Mouse (Mus musculus): ENCODE results near the gene Npsr1. TPM values are rescaled to one million over a fixed set of nuclear protein-coding genes. Genes with fewer than 3 reads are reported as not detected.

The Npsr1 gene
- polyA plus RNA-seq, 1 experiment: not detected

DNA sequence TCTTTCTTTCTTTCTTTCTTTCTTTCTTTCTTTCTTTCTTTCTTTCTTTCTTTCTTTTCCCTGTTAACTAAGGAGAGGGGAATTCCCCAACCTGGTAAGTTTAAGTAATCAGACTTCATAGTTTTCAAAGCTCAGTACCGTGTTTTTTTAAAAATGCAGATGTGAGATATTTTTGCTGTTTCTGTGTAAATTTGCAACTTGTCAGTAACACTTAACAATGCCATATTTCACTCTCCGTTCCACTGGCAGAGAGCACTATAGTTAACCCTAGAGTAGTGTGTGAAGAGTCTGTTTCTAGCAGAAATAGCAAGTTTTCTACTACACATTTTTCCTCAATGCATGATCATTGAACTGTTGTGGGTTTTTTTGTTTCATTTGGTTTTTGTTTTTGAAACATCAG, 730 bp downstream of the Npsr1 start:
- H3K9ac ChIP-seq (ENCODE audit: low read depth, poor library complexity, severe bottlenecking): no peak overlapping the region
- no peaks in the 10 kb centered on the region for H3K9me3 ChIP-seq (replicated peaks; ENCODE audit: control insufficient read depth, insufficient read depth, low read length, poor library complexity, severe bottlenecking)
- H3K27me3 ChIP-seq (ENCODE audit: control insufficient read depth, insufficient read depth, low read length, poor library complexity, severe bottlenecking): no peaks in the 10 kb centered on the region
- H3K4me1 ChIP-seq (ENCODE audit: control insufficient read depth, insufficient read depth, low read length): no peaks in the 10 kb centered on the region
- H3K4me3 ChIP-seq (ENCODE audit: low read depth, low read length): no peak overlapping the region
- no peak for TF ChIP-seq CTCF (IDR thresholded peaks at IDR 0.05; ENCODE audit: low read depth, low read length)
- TF ChIP-seq POLR2A (IDR thresholded peaks at IDR 0.05; ENCODE audit: insufficient read depth, low read length): no peak
- TF ChIP-seq EP300 (IDR thresholded peaks at IDR 0.05; ENCODE audit: insufficient read depth, low read depth, low read length): no peak
- H3K27ac ChIP-seq (ENCODE audit: insufficient read depth, low read length): no peak overlapping the region
- no peaks in the 10 kb centered on the region for H3K36me3 ChIP-seq (ENCODE audit: control insufficient read depth, insufficient read depth, low read length, poor library complexity, severe bottlenecking)

DNA sequence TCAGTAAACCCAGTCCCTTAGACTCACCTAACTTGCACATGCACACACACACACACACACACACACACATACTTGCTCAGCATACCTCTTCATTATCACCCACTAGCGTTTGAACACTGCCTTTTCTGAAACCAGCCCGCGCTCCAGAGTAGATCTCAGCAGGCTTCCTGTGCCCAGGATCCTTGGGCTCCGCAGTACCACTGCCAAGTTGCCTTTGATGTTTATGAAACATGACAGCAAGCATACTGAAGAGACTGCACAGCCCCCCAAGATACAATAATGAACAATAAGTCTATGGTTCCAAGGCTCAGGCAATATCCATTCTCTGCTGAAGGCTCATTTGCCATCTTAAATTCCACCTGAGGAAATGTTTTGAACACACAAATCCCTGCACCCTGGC, 1.8 kb downstream of the Npsr1 start:
- TF ChIP-seq CTCF (IDR thresholded peaks at IDR 0.05; ENCODE audit: low read depth, low read length): no peak
- TF ChIP-seq POLR2A (IDR thresholded peaks at IDR 0.05; ENCODE audit: insufficient read depth, low read length): no peak
- TF ChIP-seq EP300 (IDR thresholded peaks at IDR 0.05; ENCODE audit: insufficient read depth, low read depth, low read length): no peak
- H3K36me3 ChIP-seq (ENCODE audit: control insufficient read depth, insufficient read depth, low read length, poor library complexity, severe bottlenecking): no peaks in the 10 kb centered on the region
- no peak overlapping the region for H3K4me3 ChIP-seq (ENCODE audit: low read depth, low read length)
- H3K27ac ChIP-seq (ENCODE audit: insufficient read depth, low read length): no peak overlapping the region
- H3K27me3 ChIP-seq (ENCODE audit: control insufficient read depth, insufficient read depth, low read length, poor library complexity, severe bottlenecking): no peaks in the 10 kb centered on the region
- H3K9me3 ChIP-seq (replicated peaks; ENCODE audit: control insufficient read depth, insufficient read depth, low read length, poor library complexity, severe bottlenecking): no peaks in the 10 kb centered on the region
- H3K4me1 ChIP-seq (ENCODE audit: control insufficient read depth, insufficient read depth, low read length): no peaks in the 10 kb centered on the region
- no peak overlapping the region for H3K9ac ChIP-seq (ENCODE audit: low read depth, poor library complexity, severe bottlenecking)

DNA sequence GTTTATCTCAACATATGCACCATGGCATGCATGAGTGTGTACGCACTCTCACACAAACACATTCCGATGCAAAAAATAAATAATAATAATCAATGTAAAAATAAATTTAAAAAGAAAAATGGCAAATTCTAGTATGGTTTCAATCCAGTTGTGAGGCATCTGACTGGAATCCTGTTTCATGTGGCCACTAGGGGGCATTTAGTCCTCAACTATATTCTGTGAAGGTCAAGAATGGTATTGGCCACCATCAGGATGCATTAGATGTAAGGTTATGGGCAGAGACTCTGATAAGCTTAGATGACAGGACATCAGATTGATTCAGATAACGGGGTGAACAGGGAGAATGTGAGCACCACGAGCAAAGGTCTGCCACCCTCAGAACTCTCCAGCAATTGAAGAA, 21.6 kb downstream of the Npsr1 start:
- H3K27me3 ChIP-seq (ENCODE audit: control insufficient read depth, insufficient read depth, low read length, poor library complexity, severe bottlenecking): no peaks in the 10 kb centered on the region
- no peak overlapping the region for H3K4me3 ChIP-seq (ENCODE audit: low read depth, low read length)
- H3K9ac ChIP-seq (ENCODE audit: low read depth, poor library complexity, severe bottlenecking): no peak overlapping the region
- no peak overlapping the region for H3K27ac ChIP-seq (ENCODE audit: insufficient read depth, low read length)
- H3K4me1 ChIP-seq (ENCODE audit: control insufficient read depth, insufficient read depth, low read length): no peaks in the 10 kb centered on the region
- no peaks in the 10 kb centered on the region for H3K9me3 ChIP-seq (replicated peaks; ENCODE audit: control insufficient read depth, insufficient read depth, low read length, poor library complexity, severe bottlenecking)
- TF ChIP-seq EP300 (IDR thresholded peaks at IDR 0.05; ENCODE audit: insufficient read depth, low read depth, low read length) (no peak), CTCF (IDR thresholded peaks at IDR 0.05; ENCODE audit: low read depth, low read length) (peak; percentile 8), POLR2A (IDR thresholded peaks at IDR 0.05; ENCODE audit: insufficient read depth, low read length) (no peak)
- no peaks in the 10 kb centered on the region for H3K36me3 ChIP-seq (ENCODE audit: control insufficient read depth, insufficient read depth, low read length, poor library complexity, severe bottlenecking)

GRCm38 (mm10) chr9:24133142-24133541, 35.3 kb downstream of the Npsr1 start:
- TF ChIP-seq POLR2A (IDR thresholded peaks at IDR 0.05; ENCODE audit: insufficient read depth, low read length) (no peak), CTCF (IDR thresholded peaks at IDR 0.05; ENCODE audit: low read depth, low read length) (no peak), EP300 (IDR thresholded peaks at IDR 0.05; ENCODE audit: insufficient read depth, low read depth, low read length) (no peak)
- no peak overlapping the region for H3K9ac ChIP-seq (ENCODE audit: low read depth, poor library complexity, severe bottlenecking)
- H3K4me1 ChIP-seq (ENCODE audit: control insufficient read depth, insufficient read depth, low read length): no peaks in the 10 kb centered on the region
- H3K9me3 ChIP-seq (replicated peaks; ENCODE audit: control insufficient read depth, insufficient read depth, low read length, poor library complexity, severe bottlenecking): no peaks in the 10 kb centered on the region
- H3K4me3 ChIP-seq (ENCODE audit: low read depth, low read length): no peak overlapping the region
- H3K36me3 ChIP-seq (ENCODE audit: control insufficient read depth, insufficient read depth, low read length, poor library complexity, severe bottlenecking): no peaks in the 10 kb centered on the region
- no peaks in the 10 kb centered on the region for H3K27me3 ChIP-seq (ENCODE audit: control insufficient read depth, insufficient read depth, low read length, poor library complexity, severe bottlenecking)
- no peak overlapping the region for H3K27ac ChIP-seq (ENCODE audit: insufficient read depth, low read length)

DNA sequence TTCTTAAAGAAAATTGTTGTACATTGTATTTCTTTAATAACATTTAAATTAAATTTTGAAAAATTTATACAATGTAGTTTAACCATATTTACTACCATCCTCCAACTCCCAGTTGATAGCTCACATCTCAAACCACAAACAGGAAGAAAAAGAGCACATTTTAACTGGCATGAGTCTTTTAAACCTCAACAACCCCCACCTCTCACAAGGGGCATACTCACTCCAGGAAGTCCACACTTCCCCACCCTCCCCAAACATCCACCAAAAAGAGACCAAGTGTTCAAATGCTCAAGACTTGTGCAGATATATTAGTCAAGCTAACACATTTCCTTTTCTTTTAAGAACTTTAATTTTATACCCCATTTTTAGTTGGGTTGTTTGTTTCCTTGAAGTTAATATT, 38.6 kb downstream of the Npsr1 start:
- no peaks in the 10 kb centered on the region for H3K4me1 ChIP-seq (ENCODE audit: control insufficient read depth, insufficient read depth, low read length)
- H3K27me3 ChIP-seq (ENCODE audit: control insufficient read depth, insufficient read depth, low read length, poor library complexity, severe bottlenecking): no peaks in the 10 kb centered on the region
- no peaks in the 10 kb centered on the region for H3K9me3 ChIP-seq (replicated peaks; ENCODE audit: control insufficient read depth, insufficient read depth, low read length, poor library complexity, severe bottlenecking)
- H3K27ac ChIP-seq (ENCODE audit: insufficient read depth, low read length): no peak overlapping the region
- H3K9ac ChIP-seq (ENCODE audit: low read depth, poor library complexity, severe bottlenecking): no peak overlapping the region
- H3K4me3 ChIP-seq (ENCODE audit: low read depth, low read length): no peak overlapping the region
- TF ChIP-seq POLR2A (IDR thresholded peaks at IDR 0.05; ENCODE audit: insufficient read depth, low read length) (no peak), CTCF (IDR thresholded peaks at IDR 0.05; ENCODE audit: low read depth, low read length) (no peak), EP300 (IDR thresholded peaks at IDR 0.05; ENCODE audit: insufficient read depth, low read depth, low read length) (no peak)
- no peaks in the 10 kb centered on the region for H3K36me3 ChIP-seq (ENCODE audit: control insufficient read depth, insufficient read depth, low read length, poor library complexity, severe bottlenecking)

GRCm38 (mm10) chr9:24144341-24144740, 46.5 kb downstream of the Npsr1 start:
- no peaks in the 10 kb centered on the region; the same call in 1 of the 2 replicates for H3K9me3 ChIP-seq (replicated peaks; ENCODE audit: control insufficient read depth, insufficient read depth, low read length, poor library complexity, severe bottlenecking)
- H3K27me3 ChIP-seq (ENCODE audit: control insufficient read depth, insufficient read depth, low read length, poor library complexity, severe bottlenecking): no peaks in the 10 kb centered on the region
- no peaks in the 10 kb centered on the region for H3K36me3 ChIP-seq (ENCODE audit: control insufficient read depth, insufficient read depth, low read length, poor library complexity, severe bottlenecking)
- H3K9ac ChIP-seq (ENCODE audit: low read depth, poor library complexity, severe bottlenecking): no peak overlapping the region
- no peaks in the 10 kb centered on the region for H3K4me1 ChIP-seq (ENCODE audit: control insufficient read depth, insufficient read depth, low read length)
- TF ChIP-seq EP300 (IDR thresholded peaks at IDR 0.05; ENCODE audit: insufficient read depth, low read depth, low read length) (no peak), CTCF (IDR thresholded peaks at IDR 0.05; ENCODE audit: low read depth, low read length) (no peak), POLR2A (IDR thresholded peaks at IDR 0.05; ENCODE audit: insufficient read depth, low read length) (no peak)
- H3K4me3 ChIP-seq (ENCODE audit: low read depth, low read length): no peak overlapping the region
- H3K27ac ChIP-seq (ENCODE audit: insufficient read depth, low read length): no peak overlapping the region
